Mouse (Mus musculus) urinary bladder, adult 2 months (tissue): ENCODE results near the gene Ehd4. TPM values are rescaled to one million over a fixed set of nuclear protein-coding genes. Genes with fewer than 3 reads are reported as not detected.

ENCODE experiments used
- DNase-seq: peaks from one replicate; pipeline ENCODE4 v3.0.0; 2022; ENCODE audit warnings: low spot score
- polyA plus RNA-seq: library from polyadenylated mRNA; depleted of rRNA; stranded (reverse); fragments of >200 nt; gene quantifications from 2 replicates; pipeline ENCODE4 v1.2.3, GENCODE M21; 2012

The Ehd4 gene
- polyA plus RNA-seq, 1 experiment: 142 TPM

- no peak for DNase-seq
Observed at GRCm38 (mm10) chr2:120144390-120144789, 10.0 kb downstream of the Ehd4 start.

- no peak for DNase-seq
Observed at GRCm38 (mm10) chr2:120142336-120142735, 12.1 kb downstream of the Ehd4 start.

GRCm38 (mm10) chr2:120141671-120142070 lies 12.7 kb downstream of the Ehd4 start:
- no peak for DNase-seq

- no peak for DNase-seq
Observed at GRCm38 (mm10) chr2:120140326-120140725, 14.1 kb downstream of the Ehd4 start.

GRCm38 (mm10) chr2:120139091-120139490 lies 15.3 kb downstream of the Ehd4 start:
- DNase-seq: no peak

- DNase-seq: no peak
Observed at GRCm38 (mm10) chr2:120137281-120137680, 17.1 kb downstream of the Ehd4 start.

GRCm38 (mm10) chr2:120134453-120135075 lies 19.8 kb downstream of the Ehd4 start:
- no peak for DNase-seq

- no peak for DNase-seq
Observed at GRCm38 (mm10) chr2:120131881-120132280, 22.5 kb downstream of the Ehd4 start.

GRCm38 (mm10) chr2:120129252-120129908 lies 25.0 kb downstream of the Ehd4 start:
- no peak for DNase-seq

GRCm38 (mm10) chr2:120128611-120129051 lies 25.8 kb downstream of the Ehd4 start:
- no peak for DNase-seq

GRCm38 (mm10) chr2:120128011-120128410 lies 26.4 kb downstream of the Ehd4 start:
- no peak for DNase-seq

GRCm38 (mm10) chr2:120126901-120127300 lies 27.5 kb downstream of the Ehd4 start:
- DNase-seq: no peak

- DNase-seq: no peak
Observed at GRCm38 (mm10) chr2:120126408-120126807, 28.0 kb downstream of the Ehd4 start.

- DNase-seq: no peak
Observed at GRCm38 (mm10) chr2:120125461-120125860, 28.9 kb downstream of the Ehd4 start.

GRCm38 (mm10) chr2:120124946-120125345 lies 29.5 kb downstream of the Ehd4 start:
- DNase-seq: no peak

- no peak for DNase-seq
Observed at GRCm38 (mm10) chr2:120124096-120124495, 30.3 kb downstream of the Ehd4 start.

GRCm38 (mm10) chr2:120122983-120123382 lies 31.4 kb downstream of the Ehd4 start:
- no peak for DNase-seq

GRCm38 (mm10) chr2:120117346-120117745 lies 37.1 kb downstream of the Ehd4 start:
- DNase-seq: no peak

- DNase-seq: no peak
Observed at GRCm38 (mm10) chr2:120116362-120116761, 38.0 kb downstream of the Ehd4 start.

GRCm38 (mm10) chr2:120114977-120115376 lies 39.4 kb downstream of the Ehd4 start:
- no peak for DNase-seq

- no peak for DNase-seq
Observed at GRCm38 (mm10) chr2:120113963-120114362, 40.4 kb downstream of the Ehd4 start.

- no peak for DNase-seq
Observed at GRCm38 (mm10) chr2:120113476-120113875, 40.9 kb downstream of the Ehd4 start.

GRCm38 (mm10) chr2:120111596-120111995 lies 42.8 kb downstream of the Ehd4 start:
- no peak for DNase-seq

- no peak for DNase-seq
Observed at GRCm38 (mm10) chr2:120111172-120111571, 43.2 kb downstream of the Ehd4 start.
